Mouse (Mus musculus) MEL-GATA-1-ER (cell line): ENCODE results near the gene Carns1.

Experiments used
- DNase-seq: peaks from one replicate; pipeline ENCODE4 v3.0.0-alpha.2; 2012; ENCODE audit warnings: low read depth; ENCODE audit errors: extremely low read depth

Carns1 gene

DNA sequence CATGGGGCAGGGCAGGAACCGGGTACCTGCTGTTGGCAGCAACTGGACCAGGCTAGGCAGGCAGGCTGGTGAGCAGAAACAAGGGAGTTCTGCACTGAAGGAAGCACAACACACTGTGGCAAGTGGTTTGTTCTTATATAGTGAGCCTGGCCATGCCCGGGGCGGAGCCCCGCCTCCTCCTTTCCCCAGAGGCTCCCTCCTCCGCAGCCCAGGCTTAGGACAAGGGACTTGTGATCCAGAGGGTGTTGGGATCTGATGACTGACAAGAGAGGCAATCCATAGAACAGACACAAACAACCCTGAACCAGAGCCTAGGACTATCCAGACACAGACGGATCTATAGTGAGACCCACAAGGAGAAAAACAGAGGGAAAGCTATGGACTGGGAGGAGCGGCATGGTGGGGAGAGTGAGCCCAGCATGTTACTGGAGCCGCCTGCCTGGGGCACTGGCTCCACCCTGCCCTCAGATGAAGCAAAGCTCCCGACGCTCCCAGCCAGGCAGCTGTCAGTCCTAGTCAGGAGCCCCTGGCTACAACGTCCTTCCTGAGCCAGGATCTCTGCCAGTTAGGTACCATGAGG lies at the start of gene Carns1:
TSS of gene Carns1 (minus strand) at position 112 of the 580 bp plus-strand sequence.
- DNase-seq = no peak

DNA sequence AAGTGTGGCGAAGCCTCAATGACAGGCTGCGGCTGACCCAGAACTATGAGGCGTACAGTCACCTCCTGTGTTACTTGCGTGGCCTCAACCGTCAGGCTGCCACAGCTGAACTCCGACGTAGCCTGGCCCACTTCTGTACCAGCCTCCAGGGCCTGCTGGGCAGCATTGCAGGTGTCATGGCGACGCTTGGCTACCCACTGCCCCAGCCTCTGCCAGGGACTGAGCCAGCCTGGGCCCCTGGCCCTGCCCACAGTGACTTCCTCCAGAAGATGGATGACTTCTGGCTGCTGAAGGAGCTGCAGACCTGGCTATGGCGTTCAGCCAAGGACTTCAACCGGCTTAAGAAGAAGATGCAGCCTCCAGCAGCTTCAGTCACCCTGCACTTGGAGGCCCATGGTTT lies 46.9 kb upstream of the Carns1 start:
- no peak for DNase-seq

- no peak for DNase-seq
Measured at GRCm38 (mm10) chr19:4220957-4221743, 45.9 kb upstream of the Carns1 start.

- DNase-seq = no peak
Measured at GRCm38 (mm10) chr19:4220416-4220815, 45.1 kb upstream of the Carns1 start.

- no peak for DNase-seq
Measured at GRCm38 (mm10) chr19:4219943-4220342, 44.7 kb upstream of the Carns1 start.

- no peak for DNase-seq
Measured at GRCm38 (mm10) chr19:4218784-4219183, 43.5 kb upstream of the Carns1 start.

GRCm38 (mm10) chr19:4218293-4218692 lies 43.0 kb upstream of the Carns1 start:
- no peak for DNase-seq

GRCm38 (mm10) chr19:4217855-4218254 lies 42.6 kb upstream of the Carns1 start:
- DNase-seq = no peak

- DNase-seq = no peak
Measured at GRCm38 (mm10) chr19:4217140-4217539, 41.9 kb upstream of the Carns1 start.

DNA sequence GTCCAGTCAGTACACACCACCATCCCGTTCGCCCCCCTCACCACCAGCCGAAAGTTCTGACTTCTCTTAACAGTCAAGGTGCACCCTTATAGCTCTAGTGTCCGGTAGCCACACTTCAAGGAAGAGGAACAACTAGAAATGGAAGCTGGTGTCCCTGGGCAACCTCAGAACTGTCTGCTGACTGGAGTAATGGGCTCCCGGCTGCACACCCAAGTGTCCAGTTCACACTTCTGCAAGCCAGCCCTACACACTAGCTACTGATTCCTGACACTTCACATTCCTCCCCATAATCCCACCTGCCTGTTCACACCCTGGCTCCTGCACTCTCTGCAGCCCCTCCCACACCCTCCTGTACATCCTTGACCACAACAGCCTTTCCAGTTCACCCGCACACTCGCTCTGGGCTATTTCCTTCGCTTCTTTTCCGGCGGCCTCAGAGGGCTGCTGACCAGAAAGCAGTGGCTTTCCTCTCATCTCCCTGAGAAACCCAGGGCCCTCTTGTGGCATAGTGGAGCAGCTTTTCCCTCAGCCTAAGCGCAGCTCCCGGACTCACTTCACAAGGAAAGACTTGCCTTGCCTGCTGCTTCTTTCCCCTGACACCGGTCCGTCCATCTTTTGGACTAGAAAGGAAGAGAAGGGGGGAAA lies 40.9 kb upstream of the Carns1 start:
- no peak for DNase-seq

DNA sequence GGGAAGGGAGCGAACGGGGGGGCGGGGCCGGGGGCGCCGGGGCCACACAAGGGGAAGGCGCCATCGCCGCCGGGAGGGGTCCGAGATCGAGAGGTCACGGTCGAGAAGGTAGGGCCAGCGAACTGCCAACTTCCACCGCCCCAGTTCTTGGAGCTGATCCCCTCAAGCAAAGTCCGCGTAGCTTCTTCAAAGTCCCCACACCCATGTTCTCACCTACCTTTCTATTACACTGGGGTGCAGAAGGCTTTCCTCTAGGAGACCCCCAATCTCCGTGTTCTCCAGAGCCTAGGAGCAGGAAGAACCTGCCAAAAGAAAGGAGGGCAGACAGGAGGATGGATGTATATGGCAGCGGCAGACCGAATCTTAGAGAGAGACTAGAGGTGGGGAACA lies 40.2 kb upstream of the Carns1 start:
- DNase-seq = no peak

DNA sequence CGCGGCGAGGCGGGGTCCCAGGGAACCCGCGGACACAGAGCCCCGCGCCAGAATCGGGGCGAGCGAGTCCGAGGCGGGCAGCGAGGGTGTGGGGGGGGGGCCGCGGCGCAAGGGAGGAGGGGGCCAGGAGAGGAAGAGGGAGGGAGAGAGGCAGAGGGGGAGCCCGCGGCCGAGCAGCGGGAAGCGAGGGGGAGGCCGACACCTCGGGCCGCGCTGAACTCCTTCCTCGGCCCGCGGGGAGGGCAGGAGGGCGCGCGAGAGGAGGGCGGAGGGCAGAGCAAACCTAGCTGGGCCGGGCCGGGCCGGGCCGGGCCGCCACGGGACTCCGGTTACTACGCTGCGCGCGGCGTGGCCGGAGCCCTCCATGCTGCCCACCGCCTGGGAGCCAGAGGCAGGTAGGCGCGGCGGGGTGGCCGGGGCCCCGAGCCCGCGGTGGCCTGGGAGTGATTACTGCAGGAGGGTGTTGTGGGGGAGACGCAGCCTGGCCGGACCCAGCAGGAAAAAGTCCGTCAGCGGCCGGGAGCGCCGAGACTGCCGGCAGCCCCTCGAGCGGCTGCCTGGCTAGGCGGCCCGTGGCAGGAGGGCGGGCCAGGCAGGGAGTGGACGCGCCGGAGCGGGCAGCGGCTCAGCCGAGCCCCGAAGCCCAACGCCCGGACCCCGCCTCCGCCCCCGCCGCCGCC lies 39.6 kb upstream of the Carns1 start:
- no peak for DNase-seq

- no peak for DNase-seq
Measured at GRCm38 (mm10) chr19:4214071-4214770, 38.9 kb upstream of the Carns1 start, which contains the start of the genes Clcf1 and AC109138.7. Clcf1 (plus strand) TSS chr19:4214238. AC109138.7 (plus strand) TSS chr19:4214357.

DNA sequence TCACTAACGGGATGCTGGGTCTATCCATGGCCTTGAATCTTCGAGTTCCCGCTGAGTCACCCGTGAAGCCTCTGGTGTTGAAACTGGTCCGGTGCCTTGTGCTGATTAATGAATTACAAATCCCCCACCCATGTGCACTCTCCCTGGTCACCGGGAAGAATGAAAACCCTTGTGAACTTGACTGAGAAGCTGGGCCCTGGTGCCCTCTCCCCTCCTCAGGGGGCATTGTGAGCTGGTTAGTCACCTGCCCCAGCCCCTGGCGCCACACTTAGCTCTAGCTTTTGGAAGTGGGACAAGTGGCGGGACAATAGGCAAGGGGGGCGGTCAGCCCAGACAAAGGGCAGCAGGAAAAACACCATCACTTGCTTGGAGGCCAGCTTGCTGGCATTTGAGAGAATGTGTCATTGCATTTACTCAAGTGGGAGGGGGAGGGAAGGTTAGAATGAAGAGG lies 38.3 kb upstream of the Carns1 start:
- no peak for DNase-seq

- no peak for DNase-seq
Measured at GRCm38 (mm10) chr19:4211891-4212588, 36.8 kb upstream of the Carns1 start.

- DNase-seq = no peak
Measured at GRCm38 (mm10) chr19:4208563-4208962, 33.3 kb upstream of the Carns1 start.

DNA sequence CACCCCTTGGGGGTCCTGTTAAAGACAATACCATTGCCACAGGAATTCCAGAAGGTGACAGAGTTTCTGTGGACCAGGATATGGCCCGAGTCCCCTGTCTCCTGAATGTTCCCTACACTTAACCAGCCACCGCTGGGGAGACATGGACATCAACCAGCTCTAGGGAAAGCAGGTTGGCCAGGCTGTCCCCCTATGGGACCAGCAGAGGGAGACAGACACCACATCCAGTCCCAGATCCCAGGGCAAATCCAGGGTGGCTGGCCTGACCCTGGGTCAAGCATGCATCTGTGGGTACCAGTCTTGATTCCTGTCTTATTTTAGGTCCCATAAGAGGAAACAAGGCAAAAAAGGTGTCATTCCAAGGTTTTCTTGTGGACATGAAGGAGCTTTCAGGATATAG lies 31.7 kb upstream of the Carns1 start:
- no peak for DNase-seq

DNA sequence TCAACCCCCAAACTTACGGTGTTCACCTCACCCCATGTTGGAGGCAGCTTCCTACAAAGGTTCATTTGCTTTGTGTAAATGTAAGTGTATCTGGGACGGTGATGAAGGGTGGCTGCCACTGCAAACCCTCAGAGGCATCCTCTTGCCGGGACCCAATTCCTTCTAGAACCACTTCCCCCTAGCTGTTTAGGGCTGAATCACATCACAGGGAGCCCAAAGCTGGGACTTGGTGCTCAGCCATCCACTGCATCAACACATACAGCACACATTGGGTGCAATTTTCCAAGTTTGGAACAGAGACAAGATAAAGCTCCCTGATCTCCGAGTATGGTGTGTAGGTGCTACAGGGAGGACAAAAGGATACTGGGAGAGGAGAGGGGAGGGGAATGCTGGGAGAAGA lies 29.6 kb upstream of the Carns1 start:
- no peak for DNase-seq

- no peak for DNase-seq
Measured at GRCm38 (mm10) chr19:4203604-4204326, 28.5 kb upstream of the Carns1 start.

DNA sequence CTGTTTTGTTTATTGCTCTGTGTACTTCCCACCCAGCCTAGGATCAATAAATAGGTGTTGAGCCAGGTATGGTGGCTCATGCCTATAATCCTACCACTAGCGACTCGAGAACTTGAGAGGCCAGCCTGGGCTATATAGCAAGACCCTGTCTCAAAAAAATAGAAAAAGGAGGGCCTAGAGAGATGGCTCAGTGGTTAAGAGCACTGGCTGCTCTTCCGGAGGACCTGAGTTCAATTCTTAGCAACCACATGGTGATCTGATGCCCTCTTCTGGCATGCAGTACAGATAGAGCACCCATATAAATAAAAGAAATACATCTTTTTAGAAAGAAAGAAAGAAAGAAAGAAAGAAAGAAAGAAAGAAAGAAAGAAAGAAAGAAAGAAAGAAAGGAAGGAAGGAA lies 27.9 kb upstream of the Carns1 start:
- DNase-seq = no peak
